In genomic region chr11:102004251-102004650, GRCm38 (mm10) we compare ENCODE assay signal across 17 mouse cellular contexts. TPM values are rescaled to one million over a fixed set of nuclear protein-coding genes. Genes with fewer than 3 reads are reported as not detected.
DNase-seq lines count a peak whose midpoint lies in the region; ATAC-seq and TF ChIP-seq lines count a peak whose summit lies in the region.
"Had no signal": no experiment of that assay in that cellular context is flagged by ENCODE, and none has a peak within 500 bp of the region (broad histone marks: within the 10 kb centered on the region; RNA-seq: fewer than 3 reads in every experiment).

No protein-coding gene starts in this region.

- no peak for ATAC-seq in neural tube, embryonic 11.5 days (ENCODE audit: insufficient read depth, low FRiP score, low TSS enrichment)
- no peak for ATAC-seq in neural tube, embryonic 15.5 days (ENCODE audit: low FRiP score)

- no peak for TF ChIP-seq POLR2A in kidney, adult 2 months (IDR thresholded peaks at IDR 0.05; ENCODE audit: low read depth, low read length)
- no peak for TF ChIP-seq POLR2A in bone marrow, adult 2 months (IDR thresholded peaks at IDR 0.05; ENCODE audit: borderline replicate concordance, control insufficient read depth, low read depth, low read length)

- no peak for DNase-seq in kidney, adult 2 months
- no peak for DNase-seq in kidney, postnatal 25 days
- DNase-seq in neural tube, embryonic 11.5 days (ENCODE audit: low spot score) = peak; percentile 34
- no peak for DNase-seq in urinary bladder, postnatal 4 days (ENCODE audit: low spot score in 2 of 2)
- no peak for DNase-seq in frontal cortex, postnatal 10 days (ENCODE audit: low spot score in 2 of 2)
- DNase-seq: cerebellum, adult 9-11 months; kidney, adult 8-10 months; layer of hippocampus, adult 9-11 months; right cerebral cortex, postnatal 25 days; thymus, postnatal 4 days had no signal

- no peaks in the 10 kb centered on the region for H3K36me3 ChIP-seq in kidney, adult 2 months (ENCODE audit: control insufficient read depth, insufficient read depth, low read length)
- peaks cover 6% of the 10 kb centered on the region for H3K36me3 ChIP-seq in neural tube, embryonic 11.5 days (ENCODE audit: control insufficient read depth, insufficient read depth, low read length)
- H3K36me3 ChIP-seq in neural tube, embryonic 15.5 days = peaks cover 65% of the 10 kb centered on the region

- no peaks in the 10 kb centered on the region for H3K9me3 ChIP-seq in neural tube, embryonic 11.5 days (ENCODE audit: control insufficient read depth, low read length)
- H3K9me3 ChIP-seq in neural tube, embryonic 15.5 days (replicated peaks) = no peaks in the 10 kb centered on the region
- H3K9me3 ChIP-seq: embryonic facial prominence, embryonic 12.5 days; limb, embryonic 15.5 days had no signal

- no peak overlapping the region for H3K27ac ChIP-seq in kidney, adult 2 months (ENCODE audit: insufficient read depth, low read depth, low read length)
- H3K27ac ChIP-seq in neural tube, embryonic 11.5 days (ENCODE audit: low read depth, low read length) = no peak overlapping the region
- no peak overlapping the region for H3K27ac ChIP-seq in neural tube, embryonic 15.5 days (replicated peaks)
- no peak overlapping the region for H3K27ac ChIP-seq in bone marrow, adult 2 months (ENCODE audit: control insufficient read depth, insufficient read depth, low read depth, low read length, poor library complexity)
- H3K27ac ChIP-seq: embryonic facial prominence, embryonic 12.5 days; limb, embryonic 15.5 days had no signal

- H3K27me3 ChIP-seq in kidney, adult 2 months (replicated peaks; ENCODE audit: control insufficient read depth, insufficient read depth, low read length) = no peaks in the 10 kb centered on the region
- no peaks in the 10 kb centered on the region for H3K27me3 ChIP-seq in neural tube, embryonic 11.5 days (ENCODE audit: control insufficient read depth, insufficient read depth, low read length)
- no peaks in the 10 kb centered on the region for H3K27me3 ChIP-seq in neural tube, embryonic 15.5 days (replicated peaks)
- H3K27me3 ChIP-seq: embryonic facial prominence, embryonic 12.5 days; limb, embryonic 15.5 days had no signal

- H3K4me3 ChIP-seq in kidney, adult 2 months (ENCODE audit: insufficient read depth, low read depth, low read length) = no peak overlapping the region
- no peak overlapping the region for H3K4me3 ChIP-seq in neural tube, embryonic 11.5 days (ENCODE audit: low read depth, low read length)
- H3K4me3 ChIP-seq in neural tube, embryonic 15.5 days (replicated peaks) = no peak overlapping the region
- H3K4me3 ChIP-seq in bone marrow, adult 2 months (replicated peaks; ENCODE audit: control insufficient read depth, low read depth, low read length) = no peak overlapping the region
- H3K4me3 ChIP-seq: embryonic facial prominence, embryonic 12.5 days; limb, embryonic 15.5 days had no signal

- H3K4me1 ChIP-seq in kidney, adult 2 months (ENCODE audit: control insufficient read depth, insufficient read depth, low read length) = no peaks in the 10 kb centered on the region; the same call in 1 of the 2 replicates
- no peaks in the 10 kb centered on the region for H3K4me1 ChIP-seq in neural tube, embryonic 11.5 days (ENCODE audit: control insufficient read depth, insufficient read depth, low read length)
- no peaks in the 10 kb centered on the region for H3K4me1 ChIP-seq in neural tube, embryonic 15.5 days
- no peaks in the 10 kb centered on the region for H3K4me1 ChIP-seq in bone marrow, adult 2 months (ENCODE audit: control insufficient read depth, insufficient read depth, low read length)
- H3K4me1 ChIP-seq: embryonic facial prominence, embryonic 12.5 days; limb, embryonic 15.5 days had no signal

- no peak overlapping the region for H3K4me2 ChIP-seq in neural tube, embryonic 11.5 days (ENCODE audit: low read depth)
- H3K4me2 ChIP-seq in neural tube, embryonic 15.5 days = no peak overlapping the region
- H3K4me2 ChIP-seq: embryonic facial prominence, embryonic 12.5 days; heart, embryonic 11.5 days; limb, embryonic 15.5 days had no signal

- TF ChIP-seq CTCF in kidney, adult 2 months (conservative IDR thresholded peaks at IDR 0.05; ENCODE audit: insufficient read depth, insufficient read length, low read depth, low read length) = peak; percentile 35; the same call in 1 of the 2 replicates
- peak; percentile 18; the same call in 1 of the 2 replicates for TF ChIP-seq CTCF in bone marrow, adult 2 months (IDR thresholded peaks at IDR 0.05; ENCODE audit: control insufficient read depth, insufficient read depth, low read length)

- no peak overlapping the region for H3K9ac ChIP-seq in neural tube, embryonic 11.5 days (ENCODE audit: low read length)
- no peak overlapping the region for H3K9ac ChIP-seq in neural tube, embryonic 15.5 days (replicated peaks)
- H3K9ac ChIP-seq: embryonic facial prominence, embryonic 12.5 days; limb, embryonic 15.5 days had no signal

- WGBS in kidney, adult 2 months = 92% methylated on average over 8 of the region's 8 CpGs
- 93% methylated on average over 8 of the region's 8 CpGs for WGBS in neural tube, embryonic 11.5 days
- 93% methylated on average over 8 of the region's 8 CpGs for WGBS in neural tube, embryonic 15.5 days
- 89% methylated on average over 8 of the region's 8 CpGs for WGBS in bone marrow, adult 2 months

RNA-seq across cellular contexts. Expression of gene Dusp3, which starts 17.4 kb away (rescaled TPM):
- 67.8 and 92.4 TPM in 2 replicates for polyA plus RNA-seq in kidney, adult 2 months (2012; rRNA removed)
- polyA plus RNA-seq in neural tube, embryonic 11.5 days (2014; fragmentation: Nextera tagmentation; extraction: Ambion mirVana) = 14.0 and 15.3 TPM in 2 replicates
- 26.4 and 28.9 TPM in 2 replicates for polyA plus RNA-seq in neural tube, embryonic 15.5 days (2015; fragmentation: Nextera tagmentation; extraction: Ambion mirVana)
- 8.2 and 15.2 TPM in 2 replicates for polyA plus RNA-seq in bone marrow, adult 2 months (2011; ENCODE audit: insufficient read depth, insufficient read length, low replicate concordance, missing spikeins)

RNA-seq across cellular contexts. Expression of gene Cfap97d1, which starts 20.2 kb away (rescaled TPM):
- polyA plus RNA-seq in kidney, adult 2 months (2012; rRNA removed) = not detected in 2 replicates
- polyA plus RNA-seq in neural tube, embryonic 11.5 days (2014; fragmentation: Nextera tagmentation; extraction: Ambion mirVana) = not detected in 2 replicates
- polyA plus RNA-seq in neural tube, embryonic 15.5 days (2015; fragmentation: Nextera tagmentation; extraction: Ambion mirVana) = not detected in 2 replicates
- not detected in 2 replicates for polyA plus RNA-seq in bone marrow, adult 2 months (2011; ENCODE audit: insufficient read depth, insufficient read length, low replicate concordance, missing spikeins)
- polyA plus RNA-seq: embryonic facial prominence, embryonic 12.5 days; forebrain, embryonic 11.5 days; heart, embryonic 11.5 days; hindbrain, embryonic 11.5 days; limb, embryonic 15.5 days had no signal

RNA-seq across cellular contexts. Expression of gene Mpp3, which starts 24.0 kb away (rescaled TPM):
- 2.3 and 3.5 TPM in 2 replicates for polyA plus RNA-seq in kidney, adult 2 months (2012; rRNA removed)
- polyA plus RNA-seq in neural tube, embryonic 11.5 days (2014; fragmentation: Nextera tagmentation; extraction: Ambion mirVana) = 28.1 and 35.1 TPM in 2 replicates
- 49.6 and 56.6 TPM in 2 replicates for polyA plus RNA-seq in neural tube, embryonic 15.5 days (2015; fragmentation: Nextera tagmentation; extraction: Ambion mirVana)
- polyA plus RNA-seq in bone marrow, adult 2 months (2011; ENCODE audit: insufficient read depth, insufficient read length, low replicate concordance, missing spikeins) = not detected in 2 replicates

RNA-seq across cellular contexts. Expression of gene Cd300lg, which starts 37.1 kb away (rescaled TPM):
- polyA plus RNA-seq in kidney, adult 2 months (2012; rRNA removed) = 62.1 and 67.1 TPM in 2 replicates
- polyA plus RNA-seq in neural tube, embryonic 11.5 days (2014; fragmentation: Nextera tagmentation; extraction: Ambion mirVana) = 0.12 and 0.26 TPM in 2 replicates
- polyA plus RNA-seq in neural tube, embryonic 15.5 days (2015; fragmentation: Nextera tagmentation; extraction: Ambion mirVana) = 0.64 and 0.88 TPM in 2 replicates
- 5.0 and 5.8 TPM in 2 replicates for polyA plus RNA-seq in bone marrow, adult 2 months (2011; ENCODE audit: insufficient read depth, insufficient read length, low replicate concordance, missing spikeins)

RNA-seq across cellular contexts. Expression of gene Sost, which starts 37.4 kb away (rescaled TPM):
- polyA plus RNA-seq in kidney, adult 2 months (2012; rRNA removed) = 2.0 TPM in 2 replicates
- polyA plus RNA-seq in neural tube, embryonic 11.5 days (2014; fragmentation: Nextera tagmentation; extraction: Ambion mirVana) = not detected in 2 replicates
- polyA plus RNA-seq in neural tube, embryonic 15.5 days (2015; fragmentation: Nextera tagmentation; extraction: Ambion mirVana) = 0.23 TPM in 1 of 2 replicates, not detected in the other
- not detected in 2 replicates for polyA plus RNA-seq in bone marrow, adult 2 months (2011; ENCODE audit: insufficient read depth, insufficient read length, low replicate concordance, missing spikeins)
- polyA plus RNA-seq: forebrain, embryonic 11.5 days had no signal
